Mouse (Mus musculus) liver, embryonic 14.5 days (tissue): ENCODE results near the gene Dusp1. TPM values are rescaled to one million over a fixed set of nuclear protein-coding genes. Genes with fewer than 3 reads are reported as not detected.
A peak's percentile ranks its signal among the peaks of the same experiment; 100 is the strongest.

Experiments
- ATAC-seq: fragments of 200-750 bp; cut with Nextera tagmentation; 2 replicates; pipeline ENCODE4 v1.8.0; 2017; ENCODE audit warnings: moderate number of reproducible peaks, mild to moderate bottlenecking, moderate library complexity; ENCODE audit not compliant: insufficient read depth
- DNase-seq, 3 experiments: peaks; one replicate each; pipeline ENCODE4 v3.0.0-alpha.2; 2012 to 2013; ENCODE audit warnings: low read depth in 3 of 3, low spot score in 3 of 3
- H3K27ac ChIP-seq: fragments of 300-500 bp; sonication (generic); 2 replicates; pipeline ENCODE4 v1.5.1; 2014; ENCODE audit warnings: moderate library complexity, mild to moderate bottlenecking, control low read depth, inconsistent platforms
- H3K27me3 ChIP-seq: fragments of 300-500 bp; sonication (generic); 2 replicates; pipeline ENCODE4 v1.6.1; 2014; ENCODE audit warnings: mild to moderate bottlenecking, low read length, moderate library complexity; ENCODE audit not compliant: control insufficient read depth, insufficient read depth
- H3K36me3 ChIP-seq: fragments of 300-500 bp; sonication (generic); replicated peaks from 2 replicates; pipeline ENCODE4 v1.6.1; 2014; ENCODE audit warnings: low read depth; ENCODE audit not compliant: control insufficient read depth, insufficient read depth
- H3K4me1 ChIP-seq, 2 experiments: fragments of 200-500 bp in 1 of 2; fragments of 300-500 bp in 1 of 2; sonication (generic) in 1 of 2; replicated peaks; 2 replicates each; pipeline ENCODE4 v1.6.1; 2012 to 2014; ENCODE audit warnings: antibody characterized with exemption in 1 of 2, inconsistent platforms in 1 of 2, low read length in 1 of 2; ENCODE audit not compliant: control insufficient read depth in 2 of 2, insufficient read depth in 2 of 2
- H3K4me2 ChIP-seq: fragments of 300-500 bp; sonication (generic); 2 replicates; pipeline ENCODE4 v1.6.1; 2014; ENCODE audit warnings: low read depth, mild to moderate bottlenecking, control low read depth, moderate library complexity
- H3K4me3 ChIP-seq, 2 experiments: fragments of 200-500 bp in 1 of 2; fragments of 300-500 bp in 1 of 2; sonication (generic) in 1 of 2; 2 replicates each; pipeline ENCODE4 v1.5.1; 2012 to 2014; ENCODE audit warnings: low read depth in 2 of 2, low read length in 2 of 2, mild to moderate bottlenecking in 2 of 2, control low read depth in 1 of 2, inconsistent platforms in 1 of 2, moderate library complexity in 1 of 2; ENCODE audit not compliant: insufficient read depth in 1 of 2
- H3K9ac ChIP-seq: fragments of 300-500 bp; sonication (generic); replicated peaks from 2 replicates; pipeline ENCODE4 v1.6.1; 2014; ENCODE audit warnings: mild to moderate bottlenecking, control low read depth, moderate library complexity
- H3K9me3 ChIP-seq: fragments of 300-500 bp; sonication (generic); 2 replicates; pipeline ENCODE4 v1.6.1; 2016; ENCODE audit warnings: low read length, mixed read lengths; ENCODE audit not compliant: control insufficient read depth
- CTCF ChIP-seq: IDR thresholded peaks from 2 replicates; pipeline ENCODE4 v1.5.1; 2016; ENCODE audit warnings: antibody characterized with exemption, low read depth, control low read depth
- EP300 ChIP-seq: IDR thresholded peaks from 2 replicates; pipeline ENCODE4 v1.6.1; 2016; ENCODE audit warnings: antibody characterized with exemption, low read depth
- WGBS: fragments of 180-500 bp; shearing (Covaris S2); extraction: QIAGEN DNeasy Blood & Tissue Kit; methylation state at CpG from one replicate; pipeline ENCODE4 v1.1.7; 2014; ENCODE audit not compliant: insufficient replicate concordance; 5-methylcytosine and 5-hydroxymethylcytosine counted together
- polyA plus RNA-seq, 2 experiments: library from polyadenylated mRNA; depleted of rRNA in 1 of 2; stranded (reverse) in 1 of 2; unstranded in 1 of 2; fragments of >200 nt; fragmentation: Nextera tagmentation in 1 of 2; extraction: Ambion mirVana in 1 of 2; gene quantifications; 2 replicates each; pipeline versions ENCODE4 v1.2.1 to v1.2.3; 2012 to 2014

Gene Dusp1
- polyA plus RNA-seq, 2 experiments: 25.0 to 25.9 TPM

DNA sequence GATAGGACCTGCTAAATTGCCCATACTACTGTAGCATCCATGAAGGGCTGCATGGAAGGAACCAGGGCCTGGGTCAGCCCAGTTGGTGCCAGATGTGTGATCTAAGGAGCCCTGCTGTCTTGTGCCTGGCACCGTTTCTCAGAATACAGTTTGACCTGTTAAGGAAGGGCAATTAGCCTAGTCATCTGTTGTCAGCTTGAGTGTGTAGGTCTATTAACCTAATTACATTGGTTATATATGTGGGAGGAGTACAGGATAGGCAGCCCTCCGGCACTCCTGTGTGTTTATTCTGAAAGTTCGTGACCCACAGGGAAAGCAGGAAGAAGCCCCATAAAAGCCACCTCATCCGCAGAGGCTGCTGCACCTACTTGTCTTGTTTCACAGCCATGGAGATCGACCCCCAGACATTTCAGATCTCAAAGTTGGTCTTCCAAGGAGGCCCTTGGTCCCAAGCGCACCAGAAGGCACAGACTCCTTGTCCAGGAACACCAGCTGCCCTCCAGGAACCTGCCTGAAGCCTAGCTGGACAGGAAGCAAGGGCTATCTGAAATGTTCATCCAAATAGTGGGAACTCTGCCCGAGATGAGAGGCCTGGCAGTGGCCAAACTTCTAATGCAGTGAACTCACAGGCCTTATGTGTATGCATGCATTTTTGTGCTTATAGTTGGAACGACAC, 5.4 kb upstream of the Dusp1 start:
- H3K9ac ChIP-seq: no peak overlapping the region
- no peak for DNase-seq
- H3K27me3 ChIP-seq: no peaks in the 10 kb centered on the region
- no peaks in the 10 kb centered on the region for H3K9me3 ChIP-seq
- WGBS: 61% methylated on average over 8 of the region's 8 CpGs
- no peak overlapping the region for H3K4me2 ChIP-seq
- H3K4me1 ChIP-seq: peaks cover 5 to 22% of the 10 kb centered on the region in 2 experiments
- H3K4me3 ChIP-seq: no peak overlapping the region
- H3K27ac ChIP-seq: no peak overlapping the region
- ATAC-seq: no peak
- H3K36me3 ChIP-seq: no peaks in the 10 kb centered on the region
- TF ChIP-seq EP300: no peak
- no peak for TF ChIP-seq CTCF

DNA sequence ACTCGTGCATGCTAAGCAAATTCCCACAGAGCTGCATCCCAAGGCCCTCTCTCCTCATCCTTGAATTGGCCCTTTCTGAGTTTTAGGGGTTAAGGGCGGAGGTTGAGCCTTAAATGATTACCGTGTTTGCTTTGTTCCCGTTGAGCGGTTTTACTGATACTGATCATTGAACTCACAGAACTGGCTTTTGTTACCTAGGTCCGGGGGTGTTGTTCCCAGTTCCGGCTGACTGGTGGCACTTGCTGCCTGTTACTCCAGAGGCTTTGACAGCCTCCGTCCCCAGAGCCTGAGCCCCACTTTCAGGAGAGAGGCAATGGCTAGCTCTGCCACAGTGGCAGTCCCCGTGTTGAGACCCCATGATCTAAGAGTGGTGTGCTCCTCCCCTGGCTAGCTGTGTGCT, 2.5 kb upstream of the Dusp1 start:
- Histone ChIP-seq H3K36me3 (no peaks in the 10 kb centered on the region), H3K27ac (no peak overlapping the region), H3K4me3 (no peak overlapping the region), H3K4me2 (no peak overlapping the region), H3K27me3 (no peaks in the 10 kb centered on the region), H3K9me3 (no peaks in the 10 kb centered on the region), H3K9ac (no peak overlapping the region), H3K4me1 (peaks cover 19 to 21% of the 10 kb centered on the region in 2 experiments)
- ATAC-seq (no peak), DNase-seq (no peak)
- WGBS: 62% methylated on average over 9 of the region's 9 CpGs
- TF ChIP-seq CTCF: no peak
- TF ChIP-seq EP300: no peak

DNA sequence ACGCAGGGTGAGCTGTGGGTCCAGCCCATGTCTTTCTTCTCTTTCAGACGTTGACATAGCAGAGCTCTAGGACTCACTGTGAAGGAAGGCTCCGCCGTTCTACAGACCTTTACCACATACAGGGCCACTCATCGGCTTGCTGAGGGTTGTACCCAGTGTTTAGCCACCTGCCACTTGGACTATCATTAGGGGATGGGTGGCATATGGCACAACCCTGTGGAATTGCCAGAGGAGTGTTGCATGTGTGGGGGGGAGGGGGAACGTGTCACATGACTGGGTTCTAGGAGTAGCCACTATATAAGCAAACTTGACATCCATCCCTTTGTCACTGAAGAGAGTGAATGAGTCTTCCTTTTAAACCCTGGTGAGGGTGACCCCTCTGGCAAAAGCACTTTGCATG, 1.5 kb upstream of the Dusp1 start:
- DNase-seq: no peak
- H3K36me3 ChIP-seq: no peaks in the 10 kb centered on the region
- TF ChIP-seq EP300 (no peak), CTCF (no peak)
- H3K27me3 ChIP-seq: no peaks in the 10 kb centered on the region
- no peak overlapping the region for H3K9ac ChIP-seq
- no peak overlapping the region for H3K4me2 ChIP-seq
- H3K27ac ChIP-seq: no peak overlapping the region
- H3K4me3 ChIP-seq: no peak overlapping the region
- no peaks in the 10 kb centered on the region for H3K9me3 ChIP-seq
- peaks cover 19 to 23% of the 10 kb centered on the region in 2 experiments for H3K4me1 ChIP-seq
- ATAC-seq: no peak
- whole genome bisulfite sequencing: 81% methylated on average over 6 of the region's 6 CpGs

DNA sequence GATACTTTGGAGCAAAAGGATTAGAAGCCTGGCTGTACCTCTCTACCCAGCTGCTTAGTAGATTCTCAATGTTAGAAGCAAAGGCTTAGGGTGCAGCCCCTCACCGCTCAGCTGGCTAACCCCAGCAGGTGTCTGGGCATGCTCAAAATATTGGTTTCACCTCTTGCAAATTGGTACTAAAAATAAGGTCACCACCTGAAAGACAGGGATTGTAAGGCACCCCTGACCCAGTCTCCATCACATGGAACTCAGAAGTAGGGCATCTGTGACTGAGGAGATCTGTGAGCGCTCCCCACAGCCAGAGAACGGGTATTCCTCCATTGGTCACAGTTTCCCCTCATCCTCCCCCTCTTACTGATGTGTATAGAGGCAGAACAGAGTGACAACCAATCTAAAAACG, 364 bp upstream of the Dusp1 start:
- WGBS: 67% methylated on average over 4 of the region's 4 CpGs
- DNase-seq: no peak
- peak overlapping the region; percentile 16; the same call in 1 of the 2 replicates for H3K9ac ChIP-seq
- no peaks in the 10 kb centered on the region for H3K27me3 ChIP-seq
- no peaks in the 10 kb centered on the region for H3K9me3 ChIP-seq
- H3K4me3 ChIP-seq: peak overlapping the region; percentile 59 to 67
- H3K27ac ChIP-seq: no peak overlapping the region
- H3K4me2 ChIP-seq: peak overlapping the region; percentile 90
- peaks cover 19 to 23% of the 10 kb centered on the region in 2 experiments for H3K4me1 ChIP-seq
- no peaks in the 10 kb centered on the region for H3K36me3 ChIP-seq
- no peak for TF ChIP-seq EP300
- TF ChIP-seq CTCF: no peak
- no peak for ATAC-seq

DNA sequence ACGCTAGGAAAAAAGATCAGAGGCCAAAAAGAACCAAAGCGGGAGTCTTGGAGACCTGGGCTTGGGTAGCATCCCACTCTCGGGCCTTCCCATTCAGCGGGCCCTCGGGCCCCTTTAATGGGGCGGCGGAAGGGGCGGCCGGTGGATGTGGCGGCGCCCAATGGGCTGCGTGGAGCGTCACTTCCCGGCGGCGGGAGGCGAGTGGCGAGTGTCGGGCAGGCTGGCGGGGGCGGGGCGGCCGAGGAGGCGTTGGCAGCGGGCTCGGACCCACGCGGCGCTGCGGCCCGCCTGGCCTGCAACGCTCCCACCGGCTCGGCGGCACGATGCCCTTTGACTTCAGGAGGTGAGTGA, 663 bp downstream of the Dusp1 start, which contains the start of gene Ergic1:
Ergic1 (plus strand) TSS at position 200 of the 351 bp plus-strand sequence.
- DNase-seq (peak; percentile 49 to 65 (median 52)), ATAC-seq (peak; percentile 87)
- H3K27ac ChIP-seq: peak within 1 kb of the TSS; percentile 48
- no peaks in the 10 kb centered on the region for H3K9me3 ChIP-seq
- no peak for TF ChIP-seq CTCF
- no peak for TF ChIP-seq EP300
- H3K27me3 ChIP-seq: no peaks in the 10 kb centered on the region
- peaks cover 19 to 23% of the 10 kb centered on the region in 2 experiments for H3K4me1 ChIP-seq
- under 1% methylated on average over 35 of the region's 36 CpGs for WGBS
- peak within 1 kb of the TSS; percentile 90 for H3K4me2 ChIP-seq
- H3K4me3 ChIP-seq: peak within 1 kb of the TSS; percentile 59 to 67
- H3K36me3 ChIP-seq: no peaks in the 10 kb centered on the region
- H3K9ac ChIP-seq: peak within 1 kb of the TSS; percentile 72
